Mouse (Mus musculus) adrenal gland, adult 2 months (tissue): Measurements from ENCODE around the gene Traf2. TPM values are rescaled to one million over a fixed set of nuclear protein-coding genes. Genes with fewer than 3 reads are reported as not detected.
A peak's percentile ranks its signal among the peaks of the same experiment; 100 is the strongest.
"Not testable (repeated sequence)": the region's sequence is repeated elsewhere in the genome, so short reads cannot be mapped to it uniquely, and the experiment has no call there.

Experiments
- DNase-seq: peaks from one replicate; pipeline ENCODE4 v3.0.0; 2021
- polyA plus RNA-seq: library from polyadenylated mRNA; depleted of rRNA; stranded (reverse); fragments of >200 nt; gene quantifications from 2 replicates; pipeline ENCODE4 v1.2.3, GENCODE M21; 2012
- total RNA-seq, 2 experiments: library from RNA; stranded (reverse); gene quantifications; 2 replicates each; pipeline ENCODE4 v1.2.3; 2021

Traf2 gene
- total and polyA plus RNA-seq, 3 experiments = 12.7 to 29.0 (median 22.3) TPM

GRCm38 (mm10) chr2:25576028-25576850 is 29.5 kb upstream of the Traf2 start:
- DNase-seq = no peak

- peak; percentile 62 for DNase-seq
These were observed 28.8 kb upstream of the Traf2 start for GRCm38 (mm10) chr2:25575432-25576027.

DNA sequence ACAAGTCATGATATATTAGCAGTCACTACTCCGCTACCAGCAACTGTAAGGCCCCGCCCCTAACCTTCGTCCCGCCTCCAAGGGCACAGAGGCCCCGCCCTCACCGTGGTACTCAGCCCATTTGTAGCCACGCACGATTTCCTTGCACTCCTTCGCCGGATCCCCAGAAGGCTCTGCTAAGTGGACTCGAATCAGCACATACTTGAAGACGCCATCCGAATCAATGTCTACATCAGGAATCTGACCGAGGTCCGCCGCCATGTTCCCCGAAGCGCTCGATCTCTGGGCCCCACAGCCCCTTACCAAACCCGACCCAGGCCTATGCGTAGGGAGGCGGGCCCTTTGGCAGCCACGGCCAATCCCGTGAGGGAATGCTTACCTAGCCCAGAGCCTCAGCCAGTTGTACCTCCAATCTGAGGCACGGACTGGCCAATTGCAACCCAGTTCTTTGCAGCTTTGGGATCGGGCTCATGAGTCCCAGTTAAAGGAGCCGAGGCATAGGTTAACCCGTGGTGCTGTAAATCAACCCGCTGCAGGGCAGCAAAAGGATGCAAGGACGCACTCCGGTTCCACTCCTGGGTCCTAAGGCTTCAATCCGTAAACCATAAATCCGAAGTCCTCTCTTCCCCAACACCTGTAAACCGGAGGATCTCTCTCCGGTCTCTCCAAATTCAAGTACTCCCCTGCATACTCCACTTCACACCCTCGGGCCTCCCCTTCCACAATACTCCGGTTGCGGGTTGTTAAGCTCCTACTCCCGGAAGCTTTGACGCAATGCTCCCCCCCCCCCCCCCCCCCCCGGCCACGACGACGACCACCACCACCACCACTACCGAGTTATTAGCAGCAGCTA is 28.1 kb upstream of the Traf2 start, which contains the start of the genes Mamdc4 and Phpt1:
Mamdc4 (minus strand) TSS at position 267 of the 853 bp plus-strand sequence.
Phpt1 (minus strand) TSS at position 646 of the 853 bp plus-strand sequence.
- DNase-seq = peak; percentile 98

DNA sequence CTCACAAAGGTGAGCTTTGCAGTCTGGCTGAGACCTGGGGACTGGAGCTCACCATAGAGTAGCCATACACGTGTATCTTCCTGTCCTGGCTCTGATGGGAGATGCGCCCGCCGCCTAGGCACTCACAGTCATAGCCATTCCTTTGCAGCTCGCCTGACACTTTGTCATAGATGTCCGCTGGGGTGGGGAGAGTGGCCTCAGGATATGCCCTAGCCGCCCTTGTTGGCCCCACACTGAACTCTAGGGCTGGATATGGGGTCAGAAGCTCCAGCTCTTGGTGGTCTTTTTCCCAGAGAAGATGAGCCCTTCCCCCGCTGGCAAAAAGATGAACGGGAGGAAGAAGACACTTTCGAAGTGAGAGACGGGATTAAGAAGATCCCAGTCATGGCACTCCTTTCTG is 27.4 kb upstream of the Traf2 start:
- no peak for DNase-seq

GRCm38 (mm10) chr2:25573068-25573467 is 26.3 kb upstream of the Traf2 start:
- no peak for DNase-seq

DNA sequence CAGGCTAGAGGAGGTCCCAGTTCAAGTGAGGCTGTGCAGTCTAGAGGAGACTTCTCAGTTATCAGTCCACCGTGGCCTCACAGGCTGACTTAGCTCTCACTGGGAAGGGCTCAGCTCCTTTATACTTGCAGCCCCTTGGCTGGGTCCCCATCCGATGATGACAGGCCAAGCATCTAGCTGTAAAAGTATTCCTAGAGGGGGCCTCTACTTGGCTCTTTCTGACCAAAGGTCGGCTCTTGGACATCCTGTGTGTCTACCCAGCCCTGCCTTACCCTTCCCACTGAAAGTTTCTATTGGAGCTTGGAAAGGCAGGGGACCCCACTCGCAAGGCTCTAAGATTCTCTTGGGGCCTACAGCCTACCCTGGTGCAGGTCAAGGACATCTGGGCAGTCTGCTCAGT is 24.5 kb upstream of the Traf2 start:
- DNase-seq = no peak

GRCm38 (mm10) chr2:25569323-25569722 is 22.6 kb upstream of the Traf2 start:
- no peak for DNase-seq

DNA sequence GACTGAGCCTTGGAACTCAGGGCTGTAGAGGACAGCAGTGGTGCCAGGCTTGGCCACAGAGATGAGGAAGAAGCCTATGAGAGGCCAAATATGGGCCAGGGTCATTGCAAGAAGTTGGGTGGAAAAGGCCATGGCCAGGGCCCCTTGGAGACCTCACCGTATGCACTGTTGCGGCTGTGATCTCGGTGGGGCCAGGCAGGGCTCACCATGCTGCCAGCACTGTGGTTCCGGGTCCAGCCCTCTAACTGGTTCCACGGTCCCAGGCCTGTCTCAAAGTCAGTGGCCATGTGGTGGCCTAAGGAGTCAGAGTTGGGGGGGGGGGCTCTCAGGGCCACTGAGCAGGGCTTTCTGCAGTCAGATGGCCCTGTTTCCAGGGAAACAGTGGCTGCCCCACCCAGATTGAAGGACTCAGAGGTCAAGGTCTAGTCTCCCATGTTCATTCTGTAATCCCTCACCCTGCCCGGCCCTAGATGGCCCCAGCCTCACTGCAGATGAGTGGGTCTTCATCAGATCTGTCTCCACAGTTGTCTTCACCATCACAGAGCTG is 21.8 kb upstream of the Traf2 start:
- DNase-seq = peak; percentile 51

GRCm38 (mm10) chr2:25566558-25566957 is 19.8 kb upstream of the Traf2 start:
- no peak for DNase-seq

GRCm38 (mm10) chr2:25565741-25566140 is 19.0 kb upstream of the Traf2 start:
- no peak for DNase-seq

DNA sequence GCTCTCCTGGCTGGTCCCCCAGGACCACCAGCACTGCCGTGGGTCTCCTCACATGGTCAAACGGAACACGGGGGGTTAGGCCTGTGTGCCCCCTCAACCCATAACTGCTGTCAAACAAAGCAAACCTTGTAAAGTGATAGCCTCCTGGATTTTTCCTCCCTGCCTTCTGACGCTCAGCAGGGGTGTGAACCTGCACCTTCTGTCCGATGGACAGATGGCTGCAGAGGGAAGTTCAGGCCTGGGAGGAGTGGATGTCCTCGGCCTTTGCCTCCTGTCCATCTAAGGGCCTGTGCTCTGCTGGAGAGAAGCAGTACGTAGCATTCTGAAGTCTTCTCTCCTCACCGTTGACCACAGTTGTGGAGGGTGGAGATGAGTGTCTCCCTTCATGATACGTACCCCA is 15.2 kb upstream of the Traf2 start:
- DNase-seq = no peak

GRCm38 (mm10) chr2:25560551-25560950 is 13.8 kb upstream of the Traf2 start:
- DNase-seq = no peak

DNA sequence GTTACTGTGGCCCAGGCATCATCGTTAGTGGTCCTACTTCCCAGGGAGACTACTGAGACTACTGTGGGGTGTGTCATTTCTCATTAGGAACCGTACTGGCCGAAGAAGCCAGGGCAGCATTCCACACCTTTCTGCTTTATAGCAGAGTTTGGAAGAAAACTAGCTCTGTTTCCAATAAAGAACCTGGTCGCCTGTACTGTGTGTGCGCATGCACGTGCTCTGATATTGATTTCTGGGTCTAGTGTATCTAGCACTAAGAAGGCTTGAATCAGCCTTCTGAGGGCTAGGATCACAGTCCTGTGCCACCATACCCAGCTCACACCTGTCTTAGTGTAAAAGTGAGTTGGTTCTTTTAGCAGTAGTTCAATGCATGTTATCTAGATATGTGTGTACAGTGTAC is 12.0 kb upstream of the Traf2 start:
- no peak for DNase-seq

- no peak for DNase-seq
These were observed 11.2 kb upstream of the Traf2 start for GRCm38 (mm10) chr2:25557964-25558360.

GRCm38 (mm10) chr2:25557221-25557963 is 10.7 kb upstream of the Traf2 start, which contains the start of gene Edf1:
Gene Edf1, plus strand, starts transcription at chr2:25557847.
- DNase-seq = peak; percentile 98

DNA sequence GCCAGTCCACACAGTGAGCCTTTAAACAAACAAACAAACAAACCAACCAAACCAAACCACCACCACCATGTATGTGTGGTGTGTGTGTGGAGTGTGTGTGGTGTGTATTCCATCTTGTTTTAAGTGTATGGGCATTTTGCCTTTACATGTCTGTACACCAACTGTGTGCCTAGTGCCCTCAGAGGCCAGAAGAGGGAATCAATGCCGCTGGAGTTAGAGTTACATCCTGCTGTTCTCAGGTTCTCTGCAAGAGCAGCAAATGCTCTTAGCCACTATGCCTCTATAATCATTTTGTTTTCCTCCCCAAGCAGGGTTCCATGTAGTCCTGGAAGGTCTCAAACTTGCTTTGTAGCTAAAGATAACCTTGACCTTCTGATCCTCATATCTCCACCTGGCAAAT is 9.6 kb upstream of the Traf2 start:
- no peak for DNase-seq

DNA sequence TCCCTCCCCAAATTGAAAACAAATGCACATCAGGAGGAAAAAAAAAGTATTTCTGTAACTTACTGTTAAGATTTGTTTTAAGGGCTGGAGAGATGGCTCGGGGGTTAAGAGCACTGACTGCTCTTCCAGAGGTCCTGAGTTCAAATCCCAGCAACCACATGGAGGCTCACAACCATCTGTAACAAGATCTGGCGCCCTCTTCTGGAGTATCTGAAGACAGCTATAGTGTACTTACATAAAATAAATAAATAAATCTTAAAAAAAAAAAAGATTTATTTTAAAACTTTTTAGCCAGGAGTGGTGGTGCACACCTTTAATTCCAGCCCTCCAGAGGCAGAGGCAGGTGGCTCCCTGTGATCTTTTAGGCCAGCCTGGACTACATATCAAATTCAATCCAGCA is 8.7 kb upstream of the Traf2 start:
- not testable (repeated sequence) for DNase-seq

GRCm38 (mm10) chr2:25553171-25553786 is 6.5 kb upstream of the Traf2 start:
- DNase-seq = not testable (repeated sequence)

DNA sequence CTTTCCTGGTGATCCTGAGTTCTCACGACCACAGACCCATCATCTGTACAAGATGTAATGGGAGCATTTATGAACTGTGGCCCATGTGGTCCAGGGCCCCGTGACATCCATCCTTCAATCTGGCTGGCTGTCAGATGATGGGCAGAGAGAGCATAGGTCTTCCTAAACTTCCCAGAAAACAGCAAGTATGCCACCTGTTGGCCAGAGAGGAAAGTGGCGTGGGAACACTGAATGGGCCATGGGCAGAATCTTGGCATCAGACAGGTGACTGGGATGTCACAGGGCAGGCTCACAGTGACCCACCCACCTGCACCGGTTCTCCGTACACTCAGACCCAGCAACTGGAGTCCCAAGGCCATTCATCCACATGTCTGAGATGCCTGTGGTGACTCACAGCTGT is 4.4 kb upstream of the Traf2 start:
- peak; percentile 67 for DNase-seq

- no peak for DNase-seq
These were observed 2.6 kb upstream of the Traf2 start for GRCm38 (mm10) chr2:25549021-25549991.
